Mouse (Mus musculus) cerebellum, postnatal 4 days (tissue): ENCODE data around the gene Gadd45a.
A peak's percentile ranks its signal among the peaks of the same experiment; 100 is the strongest.

Experiments used
- DNase-seq, 2 experiments: peaks; one replicate each; pipeline ENCODE4 v3.0.0; 2022; ENCODE audit warnings: low spot score in 2 of 2, mixed read lengths in 1 of 2

Gadd45a gene

DNA sequence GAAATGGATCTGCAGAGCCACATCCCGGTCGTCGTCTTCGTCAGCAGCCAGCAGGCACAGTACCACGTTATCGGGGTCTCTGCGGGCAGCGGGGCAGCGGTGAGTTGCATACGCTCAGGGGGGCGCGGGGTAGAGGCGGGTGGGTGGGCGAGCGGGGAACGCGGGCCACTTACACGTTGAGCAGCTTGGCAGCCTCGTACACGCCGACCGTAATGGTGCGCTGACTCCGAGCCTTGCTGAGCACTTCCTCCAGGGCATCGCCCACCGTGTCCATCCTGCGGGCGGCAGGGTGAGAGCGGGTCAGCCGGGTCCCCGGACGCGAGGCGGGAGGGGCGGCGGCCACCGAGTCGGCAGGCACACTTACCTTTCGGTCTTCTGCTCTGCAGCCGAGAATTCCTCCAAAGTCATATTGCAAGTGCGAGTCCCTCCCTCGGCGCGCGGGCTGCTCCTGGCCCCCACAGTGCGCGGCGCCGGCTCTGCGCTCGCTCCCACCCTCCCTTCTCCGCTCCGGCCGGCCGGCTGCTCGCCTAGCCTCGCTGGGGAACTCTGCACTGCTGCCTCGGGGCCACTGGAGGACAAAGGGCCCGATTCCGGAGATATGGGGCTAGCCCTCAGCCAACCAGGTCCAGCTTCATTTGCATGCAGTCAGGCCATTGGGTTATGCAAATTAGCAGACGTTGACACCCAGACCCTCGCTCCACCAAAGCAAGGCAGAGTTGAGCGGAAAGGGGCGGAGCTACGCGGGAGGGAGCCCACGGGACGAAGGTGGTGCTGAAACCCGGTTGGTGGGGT is at the start of gene Gadd45a:
Gadd45a (minus strand) TSS at position 621 of the 792 bp plus-strand sequence.
- DNase-seq: peak; percentile 75 to 88

DNA sequence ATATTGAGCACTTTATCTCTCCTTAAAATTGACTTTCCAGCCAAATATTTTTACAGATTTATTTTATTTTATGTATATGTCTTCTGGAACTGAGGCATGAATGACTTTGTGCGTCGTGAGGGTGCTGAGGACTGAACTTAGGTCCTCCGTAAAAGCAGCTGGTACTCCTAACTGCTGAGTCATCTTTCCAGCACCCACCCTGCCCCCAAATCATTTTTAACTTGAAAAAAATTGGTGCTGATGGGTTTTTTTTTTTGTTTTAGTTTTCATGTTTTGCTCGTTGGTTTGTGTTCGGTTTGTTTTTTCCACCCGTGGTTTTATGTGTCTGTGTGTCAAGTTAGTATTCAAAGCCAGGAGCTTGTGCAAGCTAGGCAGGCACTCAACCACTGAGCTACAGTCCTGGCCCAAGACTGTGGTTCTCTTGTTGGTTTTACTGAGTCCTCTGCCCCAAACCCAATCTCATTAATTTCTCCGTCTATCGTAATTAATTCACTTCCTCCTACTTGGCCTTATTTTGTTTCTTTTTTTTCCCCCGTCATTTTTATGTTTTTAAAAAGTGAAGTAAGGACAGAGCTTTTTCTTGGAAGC is 48.7 kb upstream of the Gadd45a start:
- DNase-seq: no peak

DNA sequence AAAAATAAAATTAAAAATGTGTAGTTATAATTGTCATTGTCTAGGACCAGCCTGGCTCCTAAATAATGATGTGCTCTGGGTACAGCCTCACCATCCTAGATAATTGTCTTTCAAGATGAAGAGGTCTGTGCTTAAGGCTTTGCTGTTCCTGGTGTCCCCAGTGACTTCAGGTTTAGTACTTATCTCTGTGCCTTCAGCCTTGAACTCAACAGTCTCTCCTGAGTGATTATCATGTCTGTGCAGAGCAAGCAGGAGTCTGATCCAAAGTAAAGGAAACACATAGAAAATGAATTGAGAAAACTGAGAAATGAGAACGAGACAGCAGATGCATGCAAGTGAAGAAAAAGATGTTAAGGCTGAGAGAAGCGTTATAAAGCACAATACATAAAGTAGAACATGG is 47.2 kb upstream of the Gadd45a start:
- DNase-seq: no peak

DNA sequence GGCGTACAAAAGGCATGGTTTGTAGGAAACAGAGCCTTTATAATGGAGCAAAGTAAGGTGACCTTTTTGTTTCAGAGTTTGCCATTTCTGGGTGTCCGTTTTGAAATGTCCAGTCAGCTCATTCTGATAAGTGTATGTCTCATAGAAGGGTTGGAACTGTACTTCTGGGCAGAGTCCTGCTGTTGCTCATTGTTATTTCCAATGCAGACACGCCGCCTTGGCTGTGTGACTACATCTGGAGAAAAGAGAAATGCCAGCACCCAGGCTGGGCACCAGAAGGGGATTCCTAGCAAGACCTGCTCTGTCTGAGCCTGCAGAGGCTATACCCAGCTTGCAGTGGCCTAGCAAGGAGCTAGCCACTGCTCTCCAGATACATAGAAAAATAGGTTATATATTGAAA is 43.9 kb upstream of the Gadd45a start:
- no peak for DNase-seq

DNA sequence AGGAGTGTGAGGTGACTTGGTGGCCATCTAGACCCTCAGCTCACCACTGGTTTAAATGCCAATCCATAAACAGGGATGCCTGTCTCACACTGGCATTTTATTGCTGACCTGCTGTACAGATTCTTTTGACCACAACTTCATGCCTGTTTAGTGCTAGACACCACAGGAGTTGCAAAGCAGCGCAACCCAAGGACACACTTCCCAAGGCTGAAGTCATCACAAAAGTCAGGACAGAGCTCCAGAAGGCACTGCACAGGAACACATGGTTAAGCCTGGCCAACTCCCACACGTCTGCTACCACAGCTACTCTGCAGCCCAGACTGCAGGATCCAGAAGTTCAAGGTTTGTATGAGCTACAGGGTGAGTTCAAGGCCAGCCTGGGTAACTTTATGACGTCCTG is 40.8 kb upstream of the Gadd45a start:
- DNase-seq: no peak

DNA sequence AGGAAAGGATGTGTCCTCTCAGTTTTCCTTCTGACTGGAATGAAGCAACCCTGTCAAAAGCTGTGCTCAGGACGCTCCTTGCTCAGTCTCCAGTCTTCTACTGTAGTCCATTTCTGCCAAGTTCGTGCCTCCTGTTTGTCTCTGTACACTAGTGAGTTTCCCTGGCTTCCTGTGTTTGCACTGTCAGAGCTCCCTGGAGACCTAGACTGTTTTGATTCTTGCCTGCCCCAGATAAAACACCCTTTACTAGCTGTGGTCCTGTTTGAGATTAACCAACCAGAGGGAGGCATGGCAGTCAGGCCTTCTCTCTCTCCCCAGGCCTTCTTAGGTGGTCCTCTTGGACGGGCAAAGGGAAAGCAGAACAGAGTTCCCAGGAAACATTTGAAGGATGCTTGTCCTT is 40.2 kb upstream of the Gadd45a start:
- DNase-seq: no peak

DNA sequence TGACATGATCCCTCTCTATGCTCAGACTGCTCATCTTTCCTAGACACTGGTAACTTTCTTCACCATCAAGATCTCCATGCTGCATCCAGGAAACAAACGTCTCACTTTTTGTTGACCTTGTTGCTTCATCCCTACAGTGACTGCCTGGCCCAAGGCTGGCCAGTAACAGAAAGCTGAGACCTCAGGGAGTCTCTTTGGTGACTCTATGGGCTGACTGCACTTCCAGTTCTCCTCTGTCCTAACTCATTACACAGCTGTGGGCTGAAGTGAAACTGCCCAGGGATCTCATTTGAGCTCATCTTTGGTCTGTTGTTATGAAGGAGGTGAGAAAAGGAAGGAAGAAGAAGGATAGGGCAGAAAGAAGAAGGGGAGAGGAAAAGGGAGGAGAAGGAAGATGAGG is 39.1 kb upstream of the Gadd45a start:
- DNase-seq: no peak

DNA sequence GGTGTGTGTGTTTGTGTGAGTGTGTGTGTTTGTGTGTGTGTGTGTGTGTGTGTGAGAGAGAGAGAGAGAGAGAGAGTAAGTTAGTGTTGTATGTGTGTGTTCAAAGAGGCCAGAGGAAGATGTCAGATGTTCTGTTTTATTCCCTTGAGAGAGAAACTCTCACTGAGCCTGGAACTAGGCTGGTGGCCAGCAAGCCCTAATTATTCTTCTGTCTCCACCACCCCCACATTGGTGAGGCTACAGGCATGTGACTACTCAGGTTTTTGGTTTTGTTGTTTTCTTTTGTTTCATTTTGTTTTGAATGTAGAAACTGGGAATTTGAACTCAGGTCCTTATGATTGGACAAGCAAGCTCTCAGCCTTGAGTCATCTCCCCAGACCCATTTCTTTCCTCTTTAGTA is 37.6 kb upstream of the Gadd45a start:
- no peak for DNase-seq

DNA sequence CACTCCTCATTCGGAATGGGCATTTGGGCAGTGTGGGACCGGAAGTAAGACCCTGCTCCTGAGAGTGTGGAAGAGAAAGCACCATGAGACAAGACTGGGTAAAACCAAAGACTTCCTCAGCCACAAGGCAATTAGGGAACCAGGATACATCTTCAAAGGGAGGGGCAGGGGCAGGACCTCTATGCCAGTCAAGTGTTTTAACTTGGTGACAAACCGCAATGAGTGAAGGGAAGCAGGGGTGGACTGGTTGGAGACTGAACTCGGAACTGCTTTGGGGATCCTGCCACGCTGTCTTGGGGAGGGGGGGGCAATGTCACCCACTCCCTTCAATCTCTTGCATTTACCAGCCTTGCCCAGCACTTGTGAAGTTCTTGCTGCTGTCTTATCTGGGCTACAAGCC is 36.7 kb upstream of the Gadd45a start:
- DNase-seq: no peak

DNA sequence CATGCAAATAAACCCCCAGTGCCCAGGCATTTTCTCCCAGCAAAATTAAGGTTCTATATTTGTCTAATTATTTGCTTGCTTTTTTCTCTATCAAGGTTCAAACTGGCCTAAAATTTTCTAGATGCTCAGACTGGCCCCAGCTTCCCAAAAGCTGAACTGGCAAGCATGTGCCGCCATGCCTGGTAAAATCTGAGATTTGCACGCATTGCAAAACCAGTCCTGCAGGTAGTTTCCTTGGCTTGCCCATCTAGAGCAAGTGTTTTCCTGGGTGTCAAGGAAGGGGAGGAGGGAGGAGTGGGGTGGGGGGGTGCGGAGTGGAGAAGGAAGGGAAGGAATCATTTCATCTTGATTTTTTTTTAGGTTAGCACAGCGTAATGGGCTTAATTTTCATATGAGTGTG is 36.2 kb upstream of the Gadd45a start:
- DNase-seq: no peak

DNA sequence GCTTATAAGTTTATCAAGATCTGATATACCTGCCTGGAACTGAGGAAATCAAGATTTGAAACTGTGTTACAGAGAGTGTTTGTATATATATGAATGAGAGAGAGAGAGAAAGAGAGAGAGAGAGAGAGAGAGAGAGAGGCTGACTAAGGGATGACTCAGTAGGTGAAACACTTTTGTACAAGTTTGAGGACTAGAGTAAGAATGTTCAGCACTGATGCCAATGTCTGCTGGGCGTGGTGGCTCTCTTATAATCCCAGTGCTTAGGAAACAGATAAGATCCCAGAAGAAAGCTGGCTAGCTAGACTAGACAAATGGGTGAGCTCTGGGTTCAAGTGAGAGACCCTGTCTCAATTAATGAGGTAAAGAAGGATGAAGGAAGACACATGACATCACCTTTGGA is 34.4 kb upstream of the Gadd45a start:
- DNase-seq: no peak

DNA sequence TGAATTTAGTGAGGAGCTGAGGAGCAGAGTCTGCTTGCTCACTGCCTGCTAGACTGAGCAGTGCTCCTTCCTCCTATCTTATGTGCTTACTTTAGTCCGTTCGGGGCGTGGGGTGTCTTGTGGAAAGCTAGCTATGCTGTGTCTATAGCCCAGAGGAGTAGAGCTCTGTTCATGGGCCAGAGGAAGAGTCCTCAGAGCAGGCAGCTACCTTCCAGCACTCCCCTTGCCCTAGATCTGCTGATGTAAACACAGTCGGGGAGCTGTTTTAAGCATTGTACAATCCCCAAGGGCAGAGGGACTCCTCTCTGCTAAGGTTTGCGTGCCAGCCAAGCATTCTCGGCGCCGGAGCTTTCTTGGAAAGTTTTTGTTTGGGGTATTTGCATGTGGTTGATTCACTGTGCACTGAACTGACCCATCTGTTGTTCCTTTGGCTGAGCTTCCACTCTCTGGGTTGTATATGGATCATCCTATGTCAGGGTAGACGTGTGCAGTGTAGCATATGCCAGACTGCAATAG is 32.6 kb upstream of the Gadd45a start:
- no peak for DNase-seq

DNA sequence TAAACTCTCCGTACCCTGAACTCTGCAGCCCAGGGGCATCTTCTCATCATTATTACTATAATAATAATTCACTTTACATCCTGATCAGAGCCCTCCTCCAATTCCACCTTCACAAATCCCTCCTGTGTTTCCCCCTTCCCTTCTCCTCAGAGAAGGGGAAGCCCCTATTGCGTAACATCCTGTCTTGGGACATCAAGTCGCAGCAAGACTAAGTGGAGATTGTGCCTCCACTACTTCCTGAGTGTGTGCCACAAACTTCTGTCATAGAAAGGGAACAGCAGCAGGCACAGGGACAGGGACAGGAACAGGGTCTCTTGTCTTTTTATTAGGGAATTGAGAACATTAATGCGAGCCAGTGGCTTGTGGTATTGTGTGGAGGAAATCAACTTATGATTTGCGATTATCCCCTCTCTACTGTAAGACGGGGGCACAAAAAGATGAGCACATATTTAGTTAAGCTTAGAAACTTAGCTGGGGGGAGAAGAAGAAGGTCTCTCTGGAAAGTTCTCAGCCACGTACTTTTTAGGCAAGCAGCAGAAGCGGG is 32.0 kb upstream of the Gadd45a start:
- DNase-seq: no peak

DNA sequence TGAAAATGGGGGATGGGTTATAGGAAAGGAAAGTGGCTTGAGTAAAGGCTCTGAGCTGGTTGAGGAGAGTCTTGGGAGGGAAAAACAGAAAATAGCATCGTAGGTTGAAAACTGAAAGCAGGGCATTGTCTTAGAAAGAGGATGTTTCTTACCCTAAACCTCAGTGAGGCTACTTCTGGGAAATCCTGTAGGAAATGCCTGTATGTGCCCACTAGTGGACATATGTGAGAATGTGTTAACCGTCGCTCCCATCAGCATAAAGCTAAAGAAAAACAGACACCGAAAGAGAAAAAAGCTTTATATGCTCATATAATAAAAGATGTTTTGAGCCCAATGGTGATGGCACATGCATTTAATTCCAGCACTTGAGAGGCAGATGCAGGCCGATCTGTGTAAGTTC is 22.8 kb upstream of the Gadd45a start:
- no peak for DNase-seq

DNA sequence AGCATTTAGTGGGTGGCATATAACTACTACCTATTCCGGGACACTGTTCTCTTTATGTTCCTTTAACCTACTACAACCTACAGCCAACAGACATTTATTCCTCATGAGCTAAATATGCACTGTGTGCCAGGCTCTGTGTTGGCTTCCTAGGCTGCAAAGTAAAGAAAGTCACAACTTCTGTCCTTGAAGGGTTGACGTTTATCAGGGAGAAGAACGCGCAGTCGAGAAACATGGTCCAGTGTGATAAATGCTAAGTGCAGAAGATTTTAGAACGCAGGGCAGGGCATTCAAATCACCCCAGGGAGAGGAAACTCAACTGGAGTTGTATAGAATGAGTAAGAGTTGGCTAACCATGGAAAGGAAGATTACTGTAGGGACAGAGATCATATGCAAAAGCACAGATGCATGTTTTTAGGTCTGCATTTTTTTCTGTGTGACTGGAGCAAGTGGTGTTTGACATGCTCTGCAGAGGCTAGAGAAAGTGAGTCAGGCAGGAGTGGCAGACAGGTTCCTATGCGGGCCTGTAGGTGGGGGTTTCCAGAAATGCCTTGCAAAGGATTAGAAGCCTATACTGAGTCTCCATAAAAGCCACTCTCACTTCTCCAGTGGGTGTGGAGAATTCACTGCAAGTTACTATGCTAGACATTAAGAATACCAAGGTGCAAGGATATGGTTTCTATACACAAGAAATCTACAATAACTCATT is 20.9 kb upstream of the Gadd45a start:
- no peak for DNase-seq

DNA sequence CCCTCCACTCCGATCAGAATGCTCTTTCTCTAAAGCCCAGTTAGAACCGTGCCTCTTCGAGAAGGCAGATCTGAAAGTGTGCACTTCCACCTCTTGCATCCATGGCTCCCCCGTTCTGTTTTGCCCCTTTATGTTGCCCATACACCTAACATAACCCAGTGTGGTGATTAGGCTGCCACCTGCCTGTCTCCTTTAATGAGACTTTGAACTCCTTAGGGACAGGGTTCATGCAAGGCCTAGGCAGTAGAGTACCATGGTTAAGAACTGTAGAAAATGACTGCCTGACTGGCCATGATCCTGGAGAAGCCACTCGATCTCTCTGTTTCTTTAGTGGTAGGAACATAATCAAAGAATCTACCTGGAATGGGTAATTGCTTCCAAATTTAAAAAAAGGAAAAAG is 20.3 kb upstream of the Gadd45a start:
- no peak for DNase-seq

DNA sequence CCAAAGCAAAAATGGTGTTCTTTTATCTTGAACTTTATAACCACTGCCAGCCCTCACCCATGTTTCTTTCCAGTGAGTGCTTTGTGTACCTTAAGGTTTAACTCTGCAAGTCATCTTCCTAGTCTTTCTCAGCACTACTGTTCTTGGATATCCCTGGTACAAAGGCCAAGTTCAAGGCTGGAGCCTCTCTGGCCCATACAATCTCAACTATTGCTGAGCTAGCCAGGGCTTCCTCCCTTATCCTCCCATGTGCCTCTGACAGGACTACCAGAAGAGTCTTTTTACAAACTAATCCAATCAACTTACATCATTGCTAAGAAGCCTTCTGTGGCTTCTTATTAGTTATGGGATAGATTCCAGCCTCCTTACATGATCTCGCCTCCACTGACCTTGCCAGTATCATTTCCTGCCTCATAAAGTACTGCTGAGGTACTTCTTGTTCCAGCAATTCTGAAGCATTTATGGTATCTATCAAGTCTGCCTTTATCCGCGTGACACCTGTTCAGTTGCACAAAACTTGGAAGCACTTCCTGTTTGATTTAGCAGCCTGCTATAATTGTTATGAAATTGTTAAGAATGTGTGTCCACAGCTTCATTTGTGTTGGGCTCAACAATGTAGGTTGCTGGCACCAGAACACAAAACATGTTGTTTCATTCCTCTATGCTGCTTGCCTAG is 19.8 kb upstream of the Gadd45a start:
- no peak for DNase-seq

DNA sequence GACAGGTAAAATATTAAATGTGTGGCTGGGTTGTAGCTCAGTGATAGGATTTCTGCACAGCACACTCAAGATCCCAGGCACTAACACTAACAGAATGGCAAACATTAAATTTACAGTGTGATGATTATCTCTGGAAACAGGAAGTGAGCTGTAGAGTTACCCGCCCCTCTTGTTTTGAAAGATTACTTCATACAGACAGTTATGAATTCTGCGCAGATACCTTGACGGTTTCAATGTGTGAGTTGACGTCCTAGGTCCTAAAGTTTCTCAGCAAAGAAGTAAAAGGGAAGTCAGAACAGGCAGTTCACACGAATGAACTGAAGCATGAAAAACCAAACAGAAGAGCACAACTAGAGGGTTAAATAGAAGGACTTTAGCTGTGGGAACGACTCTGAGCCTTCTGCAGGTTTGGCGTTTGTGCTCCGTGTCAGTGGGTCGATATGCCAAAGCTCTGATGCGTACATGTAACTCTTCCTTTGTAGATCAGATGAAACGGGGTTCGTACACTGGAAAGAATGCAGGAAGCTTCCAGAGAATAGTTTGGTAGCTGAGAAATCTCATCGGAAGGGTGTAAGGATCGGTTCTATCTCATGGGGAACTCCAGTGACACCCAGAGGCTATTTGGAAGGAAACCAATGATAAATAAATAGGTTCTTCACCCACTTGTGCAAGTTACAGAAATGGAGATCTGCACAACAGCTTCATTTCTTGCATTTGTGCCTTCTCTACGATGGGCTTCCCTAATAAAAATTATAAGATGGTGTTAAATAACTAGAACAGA is 19.0 kb upstream of the Gadd45a start:
- DNase-seq: no peak

DNA sequence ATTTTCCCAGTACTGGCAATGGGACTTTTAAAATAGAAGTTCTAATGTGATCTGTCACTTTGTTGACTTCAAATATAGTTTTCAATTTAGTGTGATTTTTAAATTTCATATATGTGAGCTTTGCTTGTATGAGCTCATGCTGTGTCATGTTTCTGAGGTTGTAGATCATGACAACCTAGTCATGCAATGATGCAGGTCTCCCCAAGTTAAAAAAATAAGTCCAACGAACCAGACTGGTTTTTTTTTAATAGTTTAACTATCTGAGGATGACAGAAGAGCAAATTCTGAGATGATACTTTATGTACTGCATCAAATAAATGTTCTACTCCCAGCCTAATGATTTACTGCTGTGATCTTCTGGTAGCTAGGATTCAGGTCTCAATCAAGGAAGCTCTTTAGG is 12.8 kb upstream of the Gadd45a start:
- DNase-seq: no peak

DNA sequence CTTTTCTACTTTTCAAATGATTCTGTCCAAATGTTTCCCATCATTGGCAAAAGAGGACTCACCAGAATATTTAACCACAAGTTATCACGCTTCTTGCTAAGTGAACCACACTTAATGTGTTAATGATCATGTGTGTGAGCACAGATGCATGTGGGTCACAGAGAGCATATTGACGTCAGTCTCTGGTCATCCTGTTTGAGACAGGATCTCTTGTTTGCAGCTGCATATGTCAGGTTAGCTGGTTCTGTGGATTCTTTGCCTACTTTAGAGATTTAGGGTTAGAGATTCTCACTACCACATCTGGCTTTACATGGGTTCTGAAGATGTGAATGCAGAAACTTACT is 12.4 kb upstream of the Gadd45a start:
- no peak for DNase-seq
